In genomic region chr2:168628787-168629186, GRCm38 (mm10) we compare ENCODE assay signal across 8 mouse cellular contexts. TPM values are rescaled to one million over a fixed set of nuclear protein-coding genes. Genes with fewer than 3 reads are reported as not detected.
DNase-seq lines count a peak whose midpoint lies in the region; ATAC-seq and TF ChIP-seq lines count a peak whose summit lies in the region.

No protein-coding gene starts in this region.

- peaks cover 7% of the 10 kb centered on the region; the same call in 1 of the 2 replicates for H3K27me3 ChIP-seq in liver, postnatal 0 days (ENCODE audit: insufficient read depth, low read length)

- peak; percentile 85 to 92 for DNase-seq in heart, postnatal 10 days
- DNase-seq in kidney, postnatal 36 days = peak; percentile 69 to 91
- peak; percentile 79 for DNase-seq in liver, postnatal 0 days
- peak; percentile 44 for DNase-seq in testis, postnatal 14 days (ENCODE audit: low spot score)

- no peak overlapping the region for H3K9ac ChIP-seq in liver, postnatal 0 days (replicated peaks)

- no peak for TF ChIP-seq POLR2A in bone marrow, adult 2 months (IDR thresholded peaks at IDR 0.05; ENCODE audit: borderline replicate concordance, control insufficient read depth, low read depth, low read length)
- TF ChIP-seq POLR2A in embryonic fibroblast, embryonic 13.5 days (IDR thresholded peaks at IDR 0.05; ENCODE audit: low read depth, low read length) = no peak
- no peak for TF ChIP-seq POLR2A in olfactory bulb, adult 2 months (IDR thresholded peaks at IDR 0.05; ENCODE audit: insufficient read depth, low read depth, low read length)

- H3K36me3 ChIP-seq in liver, postnatal 0 days (replicated peaks; ENCODE audit: insufficient read depth, low read length) = no peaks in the 10 kb centered on the region

- H3K4me2 ChIP-seq in liver, postnatal 0 days (ENCODE audit: low read depth, low read length) = no peak overlapping the region

- no peak for TF ChIP-seq EP300 in liver, postnatal 0 days (IDR thresholded peaks at IDR 0.05; ENCODE audit: low read depth)

- no peaks in the 10 kb centered on the region for H3K4me1 ChIP-seq in bone marrow, adult 2 months (ENCODE audit: control insufficient read depth, insufficient read depth, low read length)
- peaks cover 5% of the 10 kb centered on the region; the same call in 1 of the 2 replicates for H3K4me1 ChIP-seq in embryonic fibroblast, embryonic 13.5 days (ENCODE audit: control insufficient read depth, insufficient read depth, low read length)
- H3K4me1 ChIP-seq in liver, postnatal 0 days (ENCODE audit: insufficient read depth) = peaks cover 8% of the 10 kb centered on the region
- H3K4me1 ChIP-seq in olfactory bulb, adult 2 months (ENCODE audit: control insufficient read depth, insufficient read depth, low read length) = peaks cover 7% of the 10 kb centered on the region

- TF ChIP-seq CTCF in bone marrow, adult 2 months (IDR thresholded peaks at IDR 0.05; ENCODE audit: control insufficient read depth, insufficient read depth, low read length) = peak; percentile 86
- TF ChIP-seq CTCF in embryonic fibroblast, embryonic 13.5 days (IDR thresholded peaks at IDR 0.05; ENCODE audit: borderline replicate concordance, insufficient read depth, low read length) = peak; percentile 81
- TF ChIP-seq CTCF in liver, postnatal 0 days (IDR thresholded peaks at IDR 0.05; ENCODE audit: low read depth) = peak; percentile 94
- TF ChIP-seq CTCF in olfactory bulb, adult 2 months (IDR thresholded peaks at IDR 0.05; ENCODE audit: insufficient read depth, low read depth, low read length) = peak; percentile 97

- ATAC-seq in CD4-positive, CD25-positive, alpha-beta regulatory T cell, adult 4 months = peak; percentile 77
- no peak for ATAC-seq in liver, postnatal 0 days

- intact Hi-C loops in heart, postnatal 10 days (cut with DNase I) = loop anchor here (1.0 to 10.0 kb wide), 4 partner anchors 101 to 374 kb away; no protein-coding TSS in a partner anchor

- whole genome bisulfite sequencing in bone marrow, adult 2 months = 28% methylated on average over 8 of the region's 8 CpGs
- WGBS in liver, postnatal 0 days (ENCODE audit: insufficient replicate concordance) = 27% methylated on average over 8 of the region's 8 CpGs
- WGBS in olfactory bulb, adult 2 months = 13% methylated on average over 8 of the region's 8 CpGs

- H3K27ac ChIP-seq in bone marrow, adult 2 months (ENCODE audit: control insufficient read depth, insufficient read depth, low read depth, low read length, poor library complexity) = no peak overlapping the region
- H3K27ac ChIP-seq in embryonic fibroblast, embryonic 13.5 days (ENCODE audit: insufficient read depth, low read length) = no peak overlapping the region
- H3K27ac ChIP-seq in liver, postnatal 0 days (ENCODE audit: low read depth) = no peak overlapping the region
- no peak overlapping the region for H3K27ac ChIP-seq in olfactory bulb, adult 2 months (ENCODE audit: insufficient read depth, low read depth, low read length)

- no peak overlapping the region for H3K4me3 ChIP-seq in bone marrow, adult 2 months (replicated peaks; ENCODE audit: control insufficient read depth, low read depth, low read length)
- H3K4me3 ChIP-seq in embryonic fibroblast, embryonic 13.5 days (ENCODE audit: insufficient read depth, low read length) = no peak overlapping the region
- no peak overlapping the region for H3K4me3 ChIP-seq in liver, postnatal 0 days (ENCODE audit: low read depth, low read length)
- no peak overlapping the region for H3K4me3 ChIP-seq in olfactory bulb, adult 2 months (ENCODE audit: insufficient read depth, low read depth, low read length)

- no peaks in the 10 kb centered on the region for H3K9me3 ChIP-seq in liver, postnatal 0 days (ENCODE audit: low read length)

RNA-seq across cellular contexts. Expression of gene Nfatc2, which starts 27.3 kb away (rescaled TPM):
- polyA plus RNA-seq in CD4-positive, CD25-positive, alpha-beta regulatory T cell, adult 4 months (2017; shearing (Covaris generic)) = 10 to 100 TPM; 20.9 to 22.6 TPM
- polyA plus RNA-seq in bone marrow, adult 2 months (2011; ENCODE audit: insufficient read depth, insufficient read length, low replicate concordance, missing spikeins) = 1.5 and 1.6 TPM in 2 replicates
- polyA plus RNA-seq in embryonic fibroblast, embryonic 13.5 days (2011; ENCODE audit: insufficient read length, low read depth, missing spikeins) = 0.15 and 0.32 TPM in 2 replicates
- 10 to 100 TPM; 16.3 to 21.3 TPM for total RNA-seq in heart, postnatal 10 days (2021)
- 0.11 and 0.18 TPM in 2 replicates for polyA plus RNA-seq in liver, postnatal 0 days (2015; fragmentation: Nextera tagmentation; extraction: Ambion mirVana)
- polyA plus RNA-seq in olfactory bulb, adult 2 months (2012; ENCODE audit: insufficient read depth, insufficient read length, low replicate concordance, missing spikeins) = not detected in 2 replicates
